Mouse (Mus musculus): ENCODE measurements around the gene Pafah2. TPM values are rescaled to one million over a fixed set of nuclear protein-coding genes. Genes with fewer than 3 reads are reported as not detected.

Pafah2 gene
- total and polyA plus RNA-seq, 2 experiments from 2014 or later: 7.2 to 16.3 TPM

DNA sequence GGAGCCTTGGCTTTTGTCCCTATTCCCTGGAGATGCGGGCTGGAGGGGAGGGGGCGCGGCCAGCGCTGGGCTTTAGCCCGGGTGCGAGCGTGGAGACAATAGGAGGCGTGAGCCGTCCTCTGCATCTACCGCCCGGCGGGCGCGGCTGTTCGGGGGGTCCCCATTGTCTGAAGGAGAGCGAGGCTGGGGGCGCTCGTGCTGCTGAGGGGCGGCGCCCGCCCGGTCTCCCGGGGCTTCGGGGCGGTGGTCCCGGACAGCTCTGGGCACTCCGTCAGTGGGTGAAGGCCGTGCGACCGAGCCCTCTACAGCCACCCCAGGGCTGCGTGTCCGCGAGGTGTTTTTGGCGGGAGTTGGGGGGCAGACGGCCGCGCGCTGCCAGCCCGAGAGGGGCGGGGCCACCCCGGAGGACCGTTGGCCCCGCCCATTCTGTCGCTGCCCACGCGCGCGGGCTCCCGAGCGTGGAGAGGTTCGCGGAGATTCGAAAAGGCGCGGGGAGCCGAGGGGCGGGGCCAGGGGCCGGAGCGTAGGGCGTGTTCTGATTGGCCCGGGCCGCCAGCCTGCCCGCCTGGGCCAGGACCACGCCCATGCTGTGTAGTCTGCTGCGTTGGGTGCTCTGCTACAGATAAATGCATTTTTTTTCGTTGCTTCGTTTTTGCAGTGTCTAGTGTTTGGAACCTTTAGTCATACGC lies 72.6 kb downstream of the Pafah2 start:
- peaks cover 27% of the 10 kb centered on the region for H3K36me3 ChIP-seq (replicated peaks; ENCODE audit: control insufficient read depth, insufficient read depth, low read length)
- peak overlapping the region; percentile 98 for H3K4me2 ChIP-seq (ENCODE audit: low read depth, low read length)
- WGBS: under 1% methylated on average over 65 of the region's 68 CpGs
- H3K9me3 ChIP-seq (replicated peaks; ENCODE audit: control insufficient read depth, low read length): no peaks in the 10 kb centered on the region
- peak overlapping the region; percentile 71 for H3K9ac ChIP-seq (replicated peaks; ENCODE audit: low read depth, low read length)
- H3K27ac ChIP-seq (ENCODE audit: low read depth): peak overlapping the region; percentile 80
- TF ChIP-seq EP300 (IDR thresholded peaks at IDR 0.05; ENCODE audit: low read depth) (no peak), CTCF (IDR thresholded peaks at IDR 0.05; ENCODE audit: low read depth) (no peak)
- 0 out of 2 replicates have a peak, but pooled peaks cover 7% of the 10 kb centered on the region for H3K4me1 ChIP-seq (ENCODE audit: control insufficient read depth, insufficient read depth)
- peak overlapping the region; percentile 87 for H3K4me3 ChIP-seq (ENCODE audit: low read depth, low read length)
- peak; percentile 89 for ATAC-seq (ENCODE audit: insufficient read depth, low read depth)
- H3K27me3 ChIP-seq (ENCODE audit: control insufficient read depth, insufficient read depth, low read length): no peaks in the 10 kb centered on the region
- peak; percentile 88 for DNase-seq (ENCODE audit: low spot score)

DNA sequence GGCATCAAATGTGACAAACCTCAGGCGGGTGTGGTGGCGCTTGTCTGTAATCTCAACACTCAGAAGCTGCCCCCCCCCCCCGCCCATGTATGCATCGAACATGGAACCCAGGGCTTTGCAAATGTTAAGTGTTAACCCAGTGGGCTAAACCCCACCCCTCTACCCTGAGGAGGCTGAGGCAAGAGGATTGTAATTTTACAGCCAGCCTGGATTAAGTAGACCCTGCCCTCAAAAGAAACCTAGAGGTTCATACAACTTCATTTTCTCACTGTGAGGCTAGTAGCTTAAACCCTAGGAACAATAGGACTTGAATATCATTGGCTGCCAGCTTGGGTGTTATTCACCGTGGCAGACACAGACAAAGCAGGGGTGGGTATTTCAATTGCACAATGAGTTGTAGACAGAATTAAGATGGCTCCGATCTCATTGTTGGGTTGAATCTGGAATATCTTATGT lies 73.2 kb downstream of the Pafah2 start:
- H3K4me1 ChIP-seq (ENCODE audit: control insufficient read depth, insufficient read depth): 0 out of 2 replicates have a peak, but pooled peaks cover 7% of the 10 kb centered on the region
- peaks cover 34% of the 10 kb centered on the region for H3K36me3 ChIP-seq (replicated peaks; ENCODE audit: control insufficient read depth, insufficient read depth, low read length)
- no peaks in the 10 kb centered on the region for H3K27me3 ChIP-seq (ENCODE audit: control insufficient read depth, insufficient read depth, low read length)
- H3K4me3 ChIP-seq (ENCODE audit: low read depth, low read length): peak overlapping the region; percentile 87
- WGBS: 8% methylated on average over 6 of the region's 6 CpGs
- no peaks in the 10 kb centered on the region for H3K9me3 ChIP-seq (replicated peaks; ENCODE audit: control insufficient read depth, low read length)
- H3K4me2 ChIP-seq (ENCODE audit: low read depth, low read length): peak overlapping the region; percentile 98
- DNase-seq (ENCODE audit: low spot score) (no peak), ATAC-seq (ENCODE audit: insufficient read depth, low read depth) (no peak)
- H3K9ac ChIP-seq (replicated peaks; ENCODE audit: low read depth, low read length): no peak overlapping the region; the same call in 1 of the 2 replicates
- H3K27ac ChIP-seq (ENCODE audit: low read depth): 0 out of 2 replicates have a peak overlapping the region, but pooled peaks have one; percentile 6
- TF ChIP-seq EP300 (IDR thresholded peaks at IDR 0.05; ENCODE audit: low read depth) (no peak), CTCF (IDR thresholded peaks at IDR 0.05; ENCODE audit: low read depth) (no peak)

DNA sequence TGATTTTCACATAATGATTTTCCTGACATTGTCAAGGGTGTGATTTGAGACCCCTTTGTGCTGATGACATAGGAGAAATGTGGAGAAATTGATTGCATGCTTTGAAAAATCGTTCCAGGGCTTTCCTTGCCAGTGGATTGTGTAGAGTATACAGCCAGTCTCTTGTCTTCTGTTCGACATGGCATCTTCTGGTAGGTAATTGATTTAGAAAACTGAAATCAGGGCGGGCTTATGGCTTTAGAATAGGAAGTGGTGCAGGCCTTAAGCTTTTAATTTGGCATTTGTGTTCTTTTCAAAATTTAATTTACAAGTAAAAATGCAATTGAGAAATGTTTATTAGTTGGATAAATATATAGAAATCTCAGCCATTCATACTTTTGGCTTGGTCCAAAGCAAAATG lies 73.9 kb downstream of the Pafah2 start:
- H3K9me3 ChIP-seq (replicated peaks; ENCODE audit: control insufficient read depth, low read length): no peaks in the 10 kb centered on the region
- H3K4me2 ChIP-seq (ENCODE audit: low read depth, low read length): peak overlapping the region; percentile 98
- no peaks in the 10 kb centered on the region for H3K27me3 ChIP-seq (ENCODE audit: control insufficient read depth, insufficient read depth, low read length)
- H3K27ac ChIP-seq (ENCODE audit: low read depth): no peak overlapping the region
- TF ChIP-seq CTCF (IDR thresholded peaks at IDR 0.05; ENCODE audit: low read depth) (no peak), EP300 (IDR thresholded peaks at IDR 0.05; ENCODE audit: low read depth) (no peak)
- DNase-seq (ENCODE audit: low spot score) (no peak), ATAC-seq (ENCODE audit: insufficient read depth, low read depth) (no peak)
- 0 out of 2 replicates have a peak, but pooled peaks cover 7% of the 10 kb centered on the region for H3K4me1 ChIP-seq (ENCODE audit: control insufficient read depth, insufficient read depth)
- H3K36me3 ChIP-seq (replicated peaks; ENCODE audit: control insufficient read depth, insufficient read depth, low read length): peaks cover 40% of the 10 kb centered on the region
- H3K4me3 ChIP-seq (ENCODE audit: low read depth, low read length): peak overlapping the region; percentile 87; the same call in 1 of the 2 replicates
- WGBS: 77% methylated on average over 3 of the region's 3 CpGs
- no peak overlapping the region for H3K9ac ChIP-seq (replicated peaks; ENCODE audit: low read depth, low read length)

DNA sequence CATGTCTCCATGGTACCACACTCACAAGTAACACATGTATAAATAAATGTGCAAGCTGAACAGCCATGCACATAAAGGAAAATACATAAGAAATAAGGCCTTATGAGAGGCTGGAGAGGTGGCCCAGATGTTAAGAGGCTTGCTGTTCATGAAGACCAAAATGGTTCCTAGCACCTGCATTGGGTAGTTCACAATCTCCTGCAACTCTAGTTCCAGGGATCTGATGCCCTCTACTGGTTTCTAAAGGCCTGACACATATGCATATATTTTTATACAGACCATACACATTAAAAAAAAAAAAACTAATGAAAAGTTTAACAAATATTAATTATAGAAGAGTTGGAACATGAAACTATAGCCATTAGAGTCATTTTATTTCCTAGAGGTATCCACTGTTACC lies 75.3 kb downstream of the Pafah2 start:
- DNase-seq (ENCODE audit: low spot score) (no peak), ATAC-seq (ENCODE audit: insufficient read depth, low read depth) (no peak)
- no peaks in the 10 kb centered on the region for H3K27me3 ChIP-seq (ENCODE audit: control insufficient read depth, insufficient read depth, low read length)
- peaks cover 50% of the 10 kb centered on the region for H3K36me3 ChIP-seq (replicated peaks; ENCODE audit: control insufficient read depth, insufficient read depth, low read length)
- no peaks in the 10 kb centered on the region for H3K9me3 ChIP-seq (replicated peaks; ENCODE audit: control insufficient read depth, low read length)
- TF ChIP-seq CTCF (IDR thresholded peaks at IDR 0.05; ENCODE audit: low read depth) (peak; percentile 13), EP300 (IDR thresholded peaks at IDR 0.05; ENCODE audit: low read depth) (no peak)
- no peak overlapping the region for H3K4me2 ChIP-seq (ENCODE audit: low read depth, low read length)
- H3K9ac ChIP-seq (replicated peaks; ENCODE audit: low read depth, low read length): no peak overlapping the region
- H3K27ac ChIP-seq (ENCODE audit: low read depth): no peak overlapping the region
- 0 out of 2 replicates have a peak, but pooled peaks cover 7% of the 10 kb centered on the region for H3K4me1 ChIP-seq (ENCODE audit: control insufficient read depth, insufficient read depth)
- H3K4me3 ChIP-seq (ENCODE audit: low read depth, low read length): no peak overlapping the region

DNA sequence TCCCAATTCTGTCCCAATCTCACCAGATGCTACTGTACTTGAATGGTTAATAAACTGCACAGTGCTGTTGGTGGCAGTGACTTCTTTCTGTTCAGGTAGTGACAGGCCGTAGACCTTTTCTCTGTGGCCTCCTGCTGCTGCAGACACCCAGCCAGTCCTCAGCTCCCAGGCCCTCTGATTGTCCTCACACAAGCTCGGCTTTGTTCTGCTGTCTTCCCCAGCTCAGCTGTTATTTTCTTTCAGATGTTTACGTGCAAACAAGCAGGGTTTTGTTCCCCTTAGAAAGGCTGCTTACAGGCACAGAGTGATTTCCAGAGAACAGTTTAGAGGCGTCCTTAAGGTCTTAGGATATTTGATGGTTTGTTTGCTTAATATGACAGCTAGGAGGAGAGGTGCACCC lies 77.6 kb downstream of the Pafah2 start:
- TF ChIP-seq CTCF (IDR thresholded peaks at IDR 0.05; ENCODE audit: low read depth): no peak
- no peak for TF ChIP-seq EP300 (IDR thresholded peaks at IDR 0.05; ENCODE audit: low read depth)
- 85% methylated on average over 4 of the region's 4 CpGs for WGBS

More for the DNA sequence above, 77.6 kb downstream of the Pafah2 start:
- Histone ChIP-seq H3K4me1 (ENCODE audit: control insufficient read depth, insufficient read depth) (0 out of 2 replicates have a peak, but pooled peaks cover 7% of the 10 kb centered on the region), H3K9ac (replicated peaks; ENCODE audit: low read depth, low read length) (no peak overlapping the region), H3K9me3 (replicated peaks; ENCODE audit: control insufficient read depth, low read length) (no peaks in the 10 kb centered on the region), H3K4me3 (ENCODE audit: low read depth, low read length) (no peak overlapping the region), H3K27ac (ENCODE audit: low read depth) (no peak overlapping the region), H3K36me3 (replicated peaks; ENCODE audit: control insufficient read depth, insufficient read depth, low read length) (peaks cover 50% of the 10 kb centered on the region), H3K27me3 (ENCODE audit: control insufficient read depth, insufficient read depth, low read length) (no peaks in the 10 kb centered on the region), H3K4me2 (ENCODE audit: low read depth, low read length) (no peak overlapping the region)
- ATAC-seq (ENCODE audit: insufficient read depth, low read depth) (no peak), DNase-seq (ENCODE audit: low spot score) (no peak)
